Mouse (Mus musculus): ENCODE data around the gene Whamm. TPM values are rescaled to one million over a fixed set of nuclear protein-coding genes. Genes with fewer than 3 reads are reported as not detected.
A peak's percentile ranks its signal among the peaks of the same experiment; 100 is the strongest.

Gene Whamm
- polyA plus RNA-seq, 1 experiment from 2014 or later, result 7.8 TPM

GRCm38 (mm10) chr7:81565381-81566055, 5.5 kb upstream of the Whamm start:
- ATAC-seq (ENCODE audit: low FRiP score), result no peak

GRCm38 (mm10) chr7:81566332-81566731, 4.7 kb upstream of the Whamm start:
- Histone ChIP-seq H3K27ac (0 out of 2 replicates have a peak overlapping the region, but pooled peaks have one; percentile 48), H3K36me3 (no peaks in the 10 kb centered on the region), H3K27me3 (no peaks in the 10 kb centered on the region), H3K9ac (no peak overlapping the region), H3K4me3 (no peak overlapping the region), H3K9me3 (replicated peaks) (no peaks in the 10 kb centered on the region), H3K4me1 (0 out of 2 replicates have a peak, but pooled peaks cover 5% of the 10 kb centered on the region), H3K4me2 (replicated peaks) (no peak overlapping the region)
- WGBS, result 87% methylated on average over 4 of the region's 4 CpGs
- ATAC-seq (ENCODE audit: low FRiP score), result no peak

More at GRCm38 (mm10) chr7:81565381-81566055, 5.5 kb upstream of the Whamm start:
- 0 out of 2 replicates have a peak overlapping the region, but pooled peaks have one; percentile 19 for H3K9ac ChIP-seq
- H3K36me3 ChIP-seq, result no peaks in the 10 kb centered on the region
- 52% methylated on average over 7 of the region's 7 CpGs for whole genome bisulfite sequencing
- no peaks in the 10 kb centered on the region for H3K27me3 ChIP-seq
- no peaks in the 10 kb centered on the region for H3K9me3 ChIP-seq (replicated peaks)
- no peak overlapping the region for H3K4me2 ChIP-seq (replicated peaks)
- peaks cover 5% of the 10 kb centered on the region; the same call in 1 of the 2 replicates for H3K4me1 ChIP-seq
- H3K27ac ChIP-seq, result peak overlapping the region; percentile 48
- no peak overlapping the region for H3K4me3 ChIP-seq

- 0 out of 2 replicates have a peak, but pooled peaks cover 5% of the 10 kb centered on the region for H3K4me1 ChIP-seq
- H3K4me2 ChIP-seq (replicated peaks), result no peak within 1 kb of the TSS
- 77% methylated on average over 9 of the region's 9 CpGs for WGBS
- no peaks in the 10 kb centered on the region for H3K36me3 ChIP-seq
- no peaks in the 10 kb centered on the region for H3K9me3 ChIP-seq (replicated peaks)
- ATAC-seq (ENCODE audit: low FRiP score), result no peak
- H3K9ac ChIP-seq, result no peak within 1 kb of the TSS
- H3K27ac ChIP-seq, result peak within 1 kb of the TSS; percentile 48
- no peaks in the 10 kb centered on the region for H3K27me3 ChIP-seq
- no peak within 1 kb of the TSS for H3K4me3 ChIP-seq
These were observed 4.2 kb upstream of the Whamm start, which contains the start of gene Fsd2 for GRCm38 (mm10) chr7:81566892-81567291. Fsd2 (minus strand) TSS chr7:81566944.

GRCm38 (mm10) chr7:81567396-81567795, 3.7 kb upstream of the Whamm start:
- WGBS, result 91% methylated on average over 5 of the region's 5 CpGs
- Histone ChIP-seq H3K27ac (no peak overlapping the region), H3K4me2 (replicated peaks) (no peak overlapping the region), H3K36me3 (no peaks in the 10 kb centered on the region), H3K27me3 (no peaks in the 10 kb centered on the region), H3K4me3 (no peak overlapping the region), H3K4me1 (peaks cover 10% of the 10 kb centered on the region; the same call in 1 of the 2 replicates), H3K9ac (no peak overlapping the region), H3K9me3 (replicated peaks) (no peaks in the 10 kb centered on the region)
- no peak for ATAC-seq (ENCODE audit: low FRiP score)

DNA sequence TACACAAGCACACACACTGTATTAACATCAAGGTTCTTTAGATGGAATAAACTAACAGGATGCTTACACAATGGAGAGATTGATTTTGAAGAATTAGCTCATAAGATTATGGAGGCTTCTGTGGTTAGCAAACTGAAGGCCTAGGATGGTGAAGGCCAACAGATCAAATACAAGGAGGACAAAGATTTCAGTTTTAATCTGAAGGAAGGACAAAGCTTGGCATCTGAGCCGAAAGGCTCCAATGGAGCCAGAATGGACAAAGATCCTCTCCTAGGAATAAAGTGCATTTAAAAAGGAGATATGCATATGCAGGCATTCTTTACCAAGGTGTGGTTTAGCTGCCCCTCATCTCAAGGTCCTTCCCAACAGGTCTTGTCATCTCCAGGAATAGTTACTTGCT, 1.2 kb upstream of the Whamm start:
- Histone ChIP-seq H3K9me3 (replicated peaks) (no peaks in the 10 kb centered on the region), H3K36me3 (peaks cover under 1% of the 10 kb centered on the region; the same call in 1 of the 2 replicates), H3K9ac (no peak overlapping the region), H3K4me3 (no peak overlapping the region), H3K27me3 (no peaks in the 10 kb centered on the region), H3K4me2 (replicated peaks) (no peak overlapping the region), H3K4me1 (peaks cover 22% of the 10 kb centered on the region), H3K27ac (no peak overlapping the region)
- ATAC-seq (ENCODE audit: low FRiP score), result no peak
- WGBS, result 100% methylated on average over 1 of the region's 1 CpGs

GRCm38 (mm10) chr7:81570271-81570670, 795 bp upstream of the Whamm start:
- Histone ChIP-seq H3K4me1 (peaks cover 22% of the 10 kb centered on the region), H3K4me3 (no peak overlapping the region), H3K9me3 (replicated peaks) (no peaks in the 10 kb centered on the region), H3K4me2 (replicated peaks) (no peak overlapping the region), H3K9ac (no peak overlapping the region), H3K27me3 (no peaks in the 10 kb centered on the region), H3K27ac (no peak overlapping the region), H3K36me3 (peaks cover 5% of the 10 kb centered on the region)
- 93% methylated on average over 3 of the region's 3 CpGs for WGBS
- no peak for ATAC-seq (ENCODE audit: low FRiP score)

- no peak for ATAC-seq (ENCODE audit: low FRiP score)
- H3K4me1 ChIP-seq, result peaks cover 17% of the 10 kb centered on the region
- no peak overlapping the region for H3K9ac ChIP-seq
- H3K4me3 ChIP-seq, result peak overlapping the region; percentile 75
- H3K4me2 ChIP-seq (replicated peaks), result peak overlapping the region; percentile 59
- peaks cover 8% of the 10 kb centered on the region for H3K36me3 ChIP-seq
- WGBS, result 4% methylated on average over 5 of the region's 5 CpGs
- no peak overlapping the region for H3K27ac ChIP-seq
- no peaks in the 10 kb centered on the region for H3K27me3 ChIP-seq
- no peaks in the 10 kb centered on the region for H3K9me3 ChIP-seq (replicated peaks)
These were observed 336 bp upstream of the Whamm start for GRCm38 (mm10) chr7:81570752-81571107.

DNA sequence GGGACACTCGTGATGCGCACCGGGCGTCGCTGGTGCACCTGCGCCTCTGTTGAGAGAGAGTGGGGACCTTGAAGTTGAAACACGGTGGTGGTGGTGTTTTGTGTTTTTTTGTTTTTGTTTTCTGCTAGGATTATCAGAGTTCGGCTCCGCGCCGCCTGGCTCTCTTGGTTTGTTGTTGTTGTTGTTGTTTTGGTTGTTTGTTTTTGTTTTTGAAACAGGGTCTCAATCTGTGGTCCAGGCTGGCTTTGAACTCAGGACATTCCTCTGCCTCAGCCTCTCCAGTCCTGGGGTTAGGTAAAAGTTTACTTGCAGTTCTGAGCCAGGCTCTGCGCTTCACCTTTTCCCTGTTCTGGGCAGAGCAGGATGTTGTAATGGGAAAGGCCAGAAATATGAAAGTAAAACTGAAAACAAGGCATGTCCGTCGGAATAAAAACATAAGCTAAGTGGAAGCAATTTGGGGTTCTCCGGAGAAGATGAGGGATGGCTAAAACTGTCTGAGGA, 925 bp downstream of the Whamm start:
- Histone ChIP-seq H3K27me3 (no peaks in the 10 kb centered on the region), H3K9ac (peak overlapping the region; percentile 89), H3K4me2 (replicated peaks) (peak overlapping the region; percentile 59), H3K27ac (peak overlapping the region; percentile 97), H3K36me3 (peaks cover 12% of the 10 kb centered on the region), H3K4me1 (peaks cover 16% of the 10 kb centered on the region), H3K9me3 (replicated peaks) (no peaks in the 10 kb centered on the region), H3K4me3 (peak overlapping the region; percentile 75)
- WGBS, result 22% methylated on average over 15 of the region's 15 CpGs
- ATAC-seq (ENCODE audit: low FRiP score), result no peak

GRCm38 (mm10) chr7:81572610-81573268, 1.7 kb downstream of the Whamm start:
- no peak overlapping the region for H3K9ac ChIP-seq
- 77% methylated on average over 6 of the region's 6 CpGs for WGBS
- ATAC-seq (ENCODE audit: low FRiP score), result no peak
- H3K4me3 ChIP-seq, result peak overlapping the region; percentile 75
- H3K27ac ChIP-seq, result no peak overlapping the region
- H3K9me3 ChIP-seq (replicated peaks), result no peaks in the 10 kb centered on the region
- peaks cover 14% of the 10 kb centered on the region for H3K36me3 ChIP-seq
- peak overlapping the region; percentile 59 for H3K4me2 ChIP-seq (replicated peaks)
- H3K27me3 ChIP-seq, result no peaks in the 10 kb centered on the region
- H3K4me1 ChIP-seq, result peaks cover 16% of the 10 kb centered on the region

GRCm38 (mm10) chr7:81573397-81573796, 2.3 kb downstream of the Whamm start:
- WGBS, result 90% methylated on average over 6 of the region's 6 CpGs
- no peak for ATAC-seq (ENCODE audit: low FRiP score)
- H3K9me3 ChIP-seq (replicated peaks), result no peaks in the 10 kb centered on the region
- H3K4me1 ChIP-seq, result peaks cover 16% of the 10 kb centered on the region
- no peak overlapping the region for H3K9ac ChIP-seq
- peaks cover 20% of the 10 kb centered on the region for H3K36me3 ChIP-seq
- H3K4me3 ChIP-seq, result no peak overlapping the region
- no peak overlapping the region for H3K27ac ChIP-seq
- no peaks in the 10 kb centered on the region for H3K27me3 ChIP-seq
- no peak overlapping the region for H3K4me2 ChIP-seq (replicated peaks)

GRCm38 (mm10) chr7:81573821-81574220, 2.8 kb downstream of the Whamm start:
- peaks cover 22% of the 10 kb centered on the region for H3K36me3 ChIP-seq
- WGBS, result 94% methylated on average over 9 of the region's 9 CpGs
- H3K4me2 ChIP-seq (replicated peaks), result no peak overlapping the region
- H3K9ac ChIP-seq, result no peak overlapping the region
- no peak overlapping the region for H3K27ac ChIP-seq
- H3K27me3 ChIP-seq, result no peaks in the 10 kb centered on the region
- ATAC-seq (ENCODE audit: low FRiP score), result no peak
- no peak overlapping the region for H3K4me3 ChIP-seq
- no peaks in the 10 kb centered on the region for H3K9me3 ChIP-seq (replicated peaks)
- H3K4me1 ChIP-seq, result peaks cover 16% of the 10 kb centered on the region

DNA sequence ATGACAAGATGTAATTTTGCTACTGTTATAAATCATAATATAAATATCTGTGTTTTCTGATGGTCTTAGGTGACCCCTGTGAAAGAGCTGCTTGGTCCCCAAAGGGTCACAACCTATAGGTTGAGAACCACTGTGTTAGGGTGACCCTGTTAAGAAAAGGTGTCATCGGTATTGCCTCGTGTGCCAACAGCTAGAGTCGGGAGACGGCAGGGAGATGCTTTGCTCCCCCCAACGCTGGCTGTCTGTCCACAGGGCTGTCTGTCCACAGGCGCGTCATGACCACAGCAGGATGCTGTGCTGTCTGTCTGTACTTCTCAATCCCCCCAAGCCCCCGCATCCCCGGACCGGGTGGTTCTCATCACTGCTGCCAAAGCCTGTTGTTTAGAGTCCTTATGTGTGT, 4.5 kb downstream of the Whamm start:
- H3K36me3 ChIP-seq, result peaks cover 26% of the 10 kb centered on the region
- H3K4me3 ChIP-seq, result no peak overlapping the region
- H3K4me2 ChIP-seq (replicated peaks), result no peak overlapping the region
- no peak for ATAC-seq (ENCODE audit: low FRiP score)
- peaks cover 16% of the 10 kb centered on the region for H3K4me1 ChIP-seq
- no peak overlapping the region for H3K9ac ChIP-seq
- H3K9me3 ChIP-seq (replicated peaks), result no peaks in the 10 kb centered on the region
- H3K27ac ChIP-seq, result no peak overlapping the region
- 95% methylated on average over 10 of the region's 10 CpGs for WGBS
- H3K27me3 ChIP-seq, result no peaks in the 10 kb centered on the region
